Mouse (Mus musculus) olfactory bulb, adult 2 months (tissue): Measurements from ENCODE around the gene Rhot2.

Experiments
- CTCF ChIP-seq: fragments of 200-500 bp; IDR thresholded peaks from 2 replicates; pipeline ENCODE4 v1.5.1; 2012; ENCODE audit warnings: low read depth, mild to moderate bottlenecking, low read length, moderate library complexity; ENCODE audit not compliant: insufficient read depth
- POLR2A ChIP-seq: fragments of 200-500 bp; IDR thresholded peaks from 2 replicates; pipeline ENCODE4 v1.6.1; 2012; ENCODE audit warnings: mild to moderate bottlenecking, low read depth, low read length, moderate library complexity; ENCODE audit not compliant: insufficient read depth

DNA sequence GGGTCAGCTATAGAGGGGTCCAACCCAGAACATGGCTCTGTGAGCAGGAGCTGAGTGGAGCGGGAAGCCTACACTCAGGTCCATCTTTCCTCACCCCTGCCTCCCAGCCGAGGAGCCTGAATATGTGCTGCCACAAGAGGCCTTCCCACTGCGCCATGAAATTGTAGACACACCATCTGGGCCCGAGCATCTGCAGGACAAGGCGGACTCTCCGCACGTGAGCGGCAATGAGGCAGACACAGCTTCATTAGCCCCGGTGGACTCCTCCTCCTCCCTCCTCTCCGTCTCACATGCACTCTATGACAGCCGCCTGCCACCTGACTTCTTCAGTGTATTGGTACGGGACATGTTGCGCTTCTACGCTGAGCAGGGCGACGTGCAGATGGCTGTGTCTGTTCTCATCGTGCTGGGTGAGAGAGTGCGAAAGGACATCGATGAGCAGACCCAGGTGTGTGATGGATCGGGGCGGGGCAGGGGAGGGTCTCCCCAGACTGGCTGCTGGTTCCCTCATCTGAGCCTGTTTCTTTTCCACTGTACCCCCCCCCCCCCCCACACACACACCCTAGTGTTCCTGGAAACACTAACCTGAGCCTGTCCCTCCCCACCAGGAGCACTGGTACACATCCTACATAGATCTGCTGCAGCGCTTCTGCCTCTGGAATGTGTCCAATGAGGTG, 17.0 kb downstream of the Rhot2 start:
- no peak for TF ChIP-seq CTCF
- TF ChIP-seq POLR2A: no peak
